Mouse (Mus musculus): ENCODE data around the gene Ctnnd2.

DNA sequence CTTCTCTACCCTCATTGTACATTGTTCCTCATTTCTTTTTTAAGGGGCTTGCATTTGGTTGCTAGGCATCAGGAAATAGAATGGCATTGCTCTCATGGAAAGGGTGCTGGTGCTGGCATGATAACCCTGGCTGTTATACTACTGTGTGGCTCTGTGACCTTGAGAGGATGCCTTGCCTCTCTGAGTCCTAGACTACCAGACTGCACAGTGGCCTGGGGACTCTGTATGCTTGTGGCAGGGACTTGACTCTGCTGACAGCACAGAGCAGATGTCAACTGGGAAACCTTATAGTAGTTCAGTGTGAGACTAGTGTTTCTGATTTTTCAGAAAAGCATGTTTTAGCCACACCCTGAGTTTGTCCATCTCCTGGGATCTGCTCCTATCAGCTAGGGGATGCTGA lies 608.6 kb downstream of the Ctnnd2 start:
- TF ChIP-seq EP300 (IDR thresholded peaks at IDR 0.05) = no peak
- TF ChIP-seq CTCF (IDR thresholded peaks at IDR 0.05) = no peak

Data from lung, postnatal 0 days (tissue).